14 mouse cellular contexts compared by ENCODE assay signal in genomic region chr11:106742388-106742841, GRCm38 (mm10). TPM values are rescaled to one million over a fixed set of nuclear protein-coding genes. Genes with fewer than 3 reads are reported as not detected.
DNase-seq lines count a peak whose midpoint lies in the region; ATAC-seq and TF ChIP-seq lines count a peak whose summit lies in the region.
"Had no signal": no experiment of that assay in that cellular context is flagged by ENCODE, and none has a peak within 500 bp of the region (broad histone marks: within the 10 kb centered on the region; RNA-seq: fewer than 3 reads in every experiment).

No protein-coding gene starts in this region.

- DNase-seq in forebrain, postnatal 0 days: peak; percentile 74
- no peak for DNase-seq in forebrain, embryonic 10.5 days (ENCODE audit: extremely low spot score, low spot score)
- DNase-seq in midbrain, embryonic 14.5 days: peak; percentile 78
- DNase-seq in midbrain, embryonic 10.5 days (ENCODE audit: low spot score): no peak
- peak; percentile 66 for DNase-seq in splenic B cell, adult 2 months (ENCODE audit: low read depth, low spot score)
- DNase-seq: cerebellum, adult 11-12 months; heart, postnatal 14 days had no signal

- 51% methylated on average over 6 of the region's 6 CpGs for WGBS in forebrain, postnatal 0 days
- 57% methylated on average over 6 of the region's 6 CpGs for WGBS in forebrain, embryonic 10.5 days
- 39% methylated on average over 6 of the region's 6 CpGs for WGBS in midbrain, embryonic 14.5 days
- 55% methylated on average over 6 of the region's 6 CpGs for WGBS in midbrain, embryonic 10.5 days
- WGBS in neural tube, embryonic 15.5 days: 48% methylated on average over 6 of the region's 6 CpGs
- 48% methylated on average over 6 of the region's 6 CpGs for WGBS in kidney, embryonic 16.5 days

- no peaks in the 10 kb centered on the region for H3K36me3 ChIP-seq in forebrain, postnatal 0 days (ENCODE audit: insufficient read depth)
- H3K36me3 ChIP-seq in forebrain, embryonic 10.5 days (replicated peaks): no peaks in the 10 kb centered on the region
- no peaks in the 10 kb centered on the region for H3K36me3 ChIP-seq in midbrain, embryonic 14.5 days (ENCODE audit: control insufficient read depth, insufficient read depth, low read length)
- no peaks in the 10 kb centered on the region for H3K36me3 ChIP-seq in midbrain, embryonic 10.5 days
- H3K36me3 ChIP-seq in splenic B cell, adult 2 months (ENCODE audit: control insufficient read depth, insufficient read depth, low read length, poor library complexity, severe bottlenecking): peaks cover 23% of the 10 kb centered on the region; the same call in 1 of the 2 replicates
- H3K36me3 ChIP-seq in neural tube, embryonic 15.5 days: no peaks in the 10 kb centered on the region
- H3K36me3 ChIP-seq in kidney, embryonic 16.5 days (ENCODE audit: insufficient read depth, low read length): no peaks in the 10 kb centered on the region
- H3K36me3 ChIP-seq: stomach, embryonic 15.5 days had no signal

- H3K9me3 ChIP-seq in forebrain, postnatal 0 days (ENCODE audit: low read length): no peaks in the 10 kb centered on the region
- peaks cover 3% of the 10 kb centered on the region for H3K9me3 ChIP-seq in forebrain, embryonic 10.5 days
- 0 out of 2 replicates have a peak, but pooled peaks cover 3% of the 10 kb centered on the region for H3K9me3 ChIP-seq in midbrain, embryonic 14.5 days (ENCODE audit: control insufficient read depth, low read length)
- H3K9me3 ChIP-seq in midbrain, embryonic 10.5 days (replicated peaks): peaks cover 3% of the 10 kb centered on the region; the same call in 1 of the 2 replicates
- H3K9me3 ChIP-seq in neural tube, embryonic 15.5 days (replicated peaks): no peaks in the 10 kb centered on the region
- H3K9me3 ChIP-seq in kidney, embryonic 16.5 days (ENCODE audit: low read length): peaks cover 2% of the 10 kb centered on the region; the same call in 1 of the 2 replicates
- H3K9me3 ChIP-seq: stomach, embryonic 15.5 days had no signal

- H3K9ac ChIP-seq in forebrain, postnatal 0 days: no peak overlapping the region
- no peak overlapping the region for H3K9ac ChIP-seq in midbrain, embryonic 14.5 days (replicated peaks; ENCODE audit: low read length)
- no peak overlapping the region for H3K9ac ChIP-seq in neural tube, embryonic 15.5 days (replicated peaks)
- no peak overlapping the region for H3K9ac ChIP-seq in kidney, embryonic 16.5 days (replicated peaks; ENCODE audit: low read length)
- H3K9ac ChIP-seq: stomach, embryonic 15.5 days had no signal

- H3K4me1 ChIP-seq in forebrain, postnatal 0 days (ENCODE audit: insufficient read depth): peaks cover 5% of the 10 kb centered on the region
- peaks cover 16% of the 10 kb centered on the region for H3K4me1 ChIP-seq in forebrain, embryonic 10.5 days
- H3K4me1 ChIP-seq in midbrain, embryonic 14.5 days (ENCODE audit: control insufficient read depth, insufficient read depth, low read length): peaks cover 5% of the 10 kb centered on the region
- H3K4me1 ChIP-seq in midbrain, embryonic 10.5 days: peaks cover 15% of the 10 kb centered on the region
- H3K4me1 ChIP-seq in neural tube, embryonic 15.5 days: peaks cover 8% of the 10 kb centered on the region
- peaks cover 3% of the 10 kb centered on the region; the same call in 1 of the 2 replicates for H3K4me1 ChIP-seq in kidney, embryonic 16.5 days (ENCODE audit: insufficient read depth, low read length)
- H3K4me1 ChIP-seq: stomach, embryonic 15.5 days had no signal

- no peak overlapping the region for H3K4me3 ChIP-seq in forebrain, postnatal 0 days (ENCODE audit: low read depth, low read length)
- H3K4me3 ChIP-seq in forebrain, embryonic 10.5 days: no peak overlapping the region
- H3K4me3 ChIP-seq in midbrain, embryonic 14.5 days (replicated peaks; ENCODE audit: low read depth, low read length): no peak overlapping the region
- H3K4me3 ChIP-seq in midbrain, embryonic 10.5 days: no peak overlapping the region
- H3K4me3 ChIP-seq in neural tube, embryonic 15.5 days (replicated peaks): no peak overlapping the region
- H3K4me3 ChIP-seq in kidney, embryonic 16.5 days (ENCODE audit: low read length): no peak overlapping the region
- H3K4me3 ChIP-seq: stomach, embryonic 15.5 days had no signal

- peak; percentile 73 for TF ChIP-seq CTCF in forebrain, postnatal 0 days (IDR thresholded peaks at IDR 0.05; ENCODE audit: low read depth)

- no peak overlapping the region for H3K4me2 ChIP-seq in forebrain, postnatal 0 days (ENCODE audit: low read depth)
- H3K4me2 ChIP-seq in midbrain, embryonic 14.5 days (ENCODE audit: low read length): no peak overlapping the region
- no peak overlapping the region for H3K4me2 ChIP-seq in neural tube, embryonic 15.5 days
- no peak overlapping the region for H3K4me2 ChIP-seq in kidney, embryonic 16.5 days (replicated peaks; ENCODE audit: low read depth, low read length)
- H3K4me2 ChIP-seq: stomach, embryonic 15.5 days had no signal

- H3K27me3 ChIP-seq in forebrain, postnatal 0 days (ENCODE audit: insufficient read depth, low read length): no peaks in the 10 kb centered on the region
- H3K27me3 ChIP-seq in forebrain, embryonic 10.5 days (ENCODE audit: poor library complexity, severe bottlenecking): no peaks in the 10 kb centered on the region
- no peaks in the 10 kb centered on the region for H3K27me3 ChIP-seq in midbrain, embryonic 14.5 days (ENCODE audit: control insufficient read depth, insufficient read depth, low read length)
- H3K27me3 ChIP-seq in midbrain, embryonic 10.5 days (ENCODE audit: low read depth, poor library complexity, severe bottlenecking): peaks cover 5% of the 10 kb centered on the region; the same call in 1 of the 2 replicates
- H3K27me3 ChIP-seq in splenic B cell, adult 2 months (ENCODE audit: control insufficient read depth, insufficient read depth, low read length, poor library complexity, severe bottlenecking): no peaks in the 10 kb centered on the region
- no peaks in the 10 kb centered on the region for H3K27me3 ChIP-seq in neural tube, embryonic 15.5 days (replicated peaks)
- no peaks in the 10 kb centered on the region for H3K27me3 ChIP-seq in kidney, embryonic 16.5 days (ENCODE audit: insufficient read depth, low read length)
- H3K27me3 ChIP-seq: stomach, embryonic 15.5 days had no signal

- ATAC-seq in forebrain, postnatal 0 days: 0 out of 2 replicates have a peak, but pooled peaks have one; percentile 38
- no peak for ATAC-seq in midbrain, embryonic 14.5 days (ENCODE audit: low FRiP score, low TSS enrichment)
- ATAC-seq in common myeloid progenitor, adult 5-6 weeks (replicated peaks; ENCODE audit: low read depth, poor library complexity, severe bottlenecking): peak; percentile 65
- no peak for ATAC-seq in neural tube, embryonic 15.5 days (ENCODE audit: low FRiP score)
- no peak for ATAC-seq in kidney, embryonic 16.5 days (ENCODE audit: low FRiP score, low TSS enrichment)
- ATAC-seq: forebrain, embryonic 16.5 days had no signal

- no peak overlapping the region for H3K27ac ChIP-seq in forebrain, postnatal 0 days (ENCODE audit: low read depth, low read length)
- no peak overlapping the region for H3K27ac ChIP-seq in forebrain, embryonic 10.5 days
- H3K27ac ChIP-seq in midbrain, embryonic 14.5 days (replicated peaks; ENCODE audit: low read depth, low read length): no peak overlapping the region
- H3K27ac ChIP-seq in midbrain, embryonic 10.5 days (replicated peaks): no peak overlapping the region
- no peak overlapping the region for H3K27ac ChIP-seq in neural tube, embryonic 15.5 days (replicated peaks)
- H3K27ac ChIP-seq in kidney, embryonic 16.5 days (ENCODE audit: low read length): no peak overlapping the region
- H3K27ac ChIP-seq: macrophage; stomach, embryonic 15.5 days had no signal

RNA-seq across cellular contexts. Expression of gene Pecam1, which starts 8.0 kb away (rescaled TPM):
- total RNA-seq in forebrain, postnatal 0 days (2014; rRNA removed): 14.4 and 22.4 TPM in 2 replicates
- 10.6 and 11.4 TPM in 2 replicates for polyA plus RNA-seq in forebrain, postnatal 0 days (2015; fragmentation: Nextera tagmentation; extraction: Ambion mirVana)
- polyA plus RNA-seq in forebrain, embryonic 10.5 days (2016; fragmentation: Nextera tagmentation; extraction: Ambion mirVana): 16.0 and 16.9 TPM in 2 replicates
- 9.7 and 14.8 TPM in 2 replicates for polyA plus RNA-seq in midbrain, embryonic 14.5 days (2014; fragmentation: Nextera tagmentation; extraction: Ambion mirVana)
- polyA plus RNA-seq in midbrain, embryonic 10.5 days (2016; fragmentation: Nextera tagmentation; extraction: Ambion mirVana): 15.3 and 17.2 TPM in 2 replicates
- 42.0 and 56.8 TPM in 2 replicates for total RNA-seq in common myeloid progenitor, adult 5-6 weeks (2017)
- polyA plus RNA-seq in neural tube, embryonic 15.5 days (2015; fragmentation: Nextera tagmentation; extraction: Ambion mirVana): 14.4 and 27.3 TPM in 2 replicates
- polyA plus RNA-seq in kidney, embryonic 16.5 days (2015; fragmentation: Nextera tagmentation; extraction: Ambion mirVana): 74.9 and 75.5 TPM in 2 replicates

RNA-seq across cellular contexts. Expression of gene Milr1, which starts 8.6 kb away (rescaled TPM):
- total RNA-seq in forebrain, postnatal 0 days (2014; rRNA removed): 1.5 TPM in 1 of 2 replicates, not detected in the other
- 0.55 and 1.0 TPM in 2 replicates for polyA plus RNA-seq in forebrain, postnatal 0 days (2015; fragmentation: Nextera tagmentation; extraction: Ambion mirVana)
- 0.81 and 1.00 TPM in 2 replicates for polyA plus RNA-seq in forebrain, embryonic 10.5 days (2016; fragmentation: Nextera tagmentation; extraction: Ambion mirVana)
- polyA plus RNA-seq in midbrain, embryonic 14.5 days (2014; fragmentation: Nextera tagmentation; extraction: Ambion mirVana): 0.20 and 1.4 TPM in 2 replicates
- polyA plus RNA-seq in midbrain, embryonic 10.5 days (2016; fragmentation: Nextera tagmentation; extraction: Ambion mirVana): 0.67 and 1.1 TPM in 2 replicates
- 54.7 and 67.1 TPM in 2 replicates for total RNA-seq in common myeloid progenitor, adult 5-6 weeks (2017)
- polyA plus RNA-seq in neural tube, embryonic 15.5 days (2015; fragmentation: Nextera tagmentation; extraction: Ambion mirVana): 0.46 and 3.5 TPM in 2 replicates
- 1.1 and 1.2 TPM in 2 replicates for polyA plus RNA-seq in kidney, embryonic 16.5 days (2015; fragmentation: Nextera tagmentation; extraction: Ambion mirVana)
- total RNA-seq: layer of hippocampus, postnatal 14 days had no signal

RNA-seq across cellular contexts. Expression of gene Polg2, which starts 36.9 kb away (rescaled TPM):
- 9.5 and 10.5 TPM in 2 replicates for total RNA-seq in forebrain, postnatal 0 days (2014; rRNA removed)
- 10.0 and 11.3 TPM in 2 replicates for polyA plus RNA-seq in forebrain, postnatal 0 days (2015; fragmentation: Nextera tagmentation; extraction: Ambion mirVana)
- polyA plus RNA-seq in forebrain, embryonic 10.5 days (2016; fragmentation: Nextera tagmentation; extraction: Ambion mirVana): 10.1 and 10.9 TPM in 2 replicates
- polyA plus RNA-seq in midbrain, embryonic 14.5 days (2014; fragmentation: Nextera tagmentation; extraction: Ambion mirVana): 9.4 and 9.5 TPM in 2 replicates
- 10.2 and 10.7 TPM in 2 replicates for polyA plus RNA-seq in midbrain, embryonic 10.5 days (2016; fragmentation: Nextera tagmentation; extraction: Ambion mirVana)
- total RNA-seq in common myeloid progenitor, adult 5-6 weeks (2017): 12.6 and 16.8 TPM in 2 replicates
- 9.1 and 11.5 TPM in 2 replicates for polyA plus RNA-seq in neural tube, embryonic 15.5 days (2015; fragmentation: Nextera tagmentation; extraction: Ambion mirVana)
- polyA plus RNA-seq in kidney, embryonic 16.5 days (2015; fragmentation: Nextera tagmentation; extraction: Ambion mirVana): 9.7 and 10.6 TPM in 2 replicates

RNA-seq across cellular contexts. Expression of gene Ddx5, which starts 46.6 kb away (rescaled TPM):
- 462 and 530 TPM in 2 replicates for total RNA-seq in forebrain, postnatal 0 days (2014; rRNA removed)
- polyA plus RNA-seq in forebrain, postnatal 0 days (2015; fragmentation: Nextera tagmentation; extraction: Ambion mirVana): 274 and 306 TPM in 2 replicates
- polyA plus RNA-seq in forebrain, embryonic 10.5 days (2016; fragmentation: Nextera tagmentation; extraction: Ambion mirVana): 311 and 330 TPM in 2 replicates
- polyA plus RNA-seq in midbrain, embryonic 14.5 days (2014; fragmentation: Nextera tagmentation; extraction: Ambion mirVana): 470 and 537 TPM in 2 replicates
- 295 and 331 TPM in 2 replicates for polyA plus RNA-seq in midbrain, embryonic 10.5 days (2016; fragmentation: Nextera tagmentation; extraction: Ambion mirVana)
- 1,468 and 1,558 TPM in 2 replicates for total RNA-seq in common myeloid progenitor, adult 5-6 weeks (2017)
- polyA plus RNA-seq in neural tube, embryonic 15.5 days (2015; fragmentation: Nextera tagmentation; extraction: Ambion mirVana): 337 and 338 TPM in 2 replicates
- 369 and 372 TPM in 2 replicates for polyA plus RNA-seq in kidney, embryonic 16.5 days (2015; fragmentation: Nextera tagmentation; extraction: Ambion mirVana)

RNA-seq across cellular contexts. Expression of gene Cep95, which starts 46.6 kb away (rescaled TPM):
- 13.8 and 15.8 TPM in 2 replicates for total RNA-seq in forebrain, postnatal 0 days (2014; rRNA removed)
- polyA plus RNA-seq in forebrain, postnatal 0 days (2015; fragmentation: Nextera tagmentation; extraction: Ambion mirVana): 4.7 and 6.9 TPM in 2 replicates
- polyA plus RNA-seq in forebrain, embryonic 10.5 days (2016; fragmentation: Nextera tagmentation; extraction: Ambion mirVana): 18.7 and 20.0 TPM in 2 replicates
- 13.9 and 14.4 TPM in 2 replicates for polyA plus RNA-seq in midbrain, embryonic 14.5 days (2014; fragmentation: Nextera tagmentation; extraction: Ambion mirVana)
- 18.0 and 19.1 TPM in 2 replicates for polyA plus RNA-seq in midbrain, embryonic 10.5 days (2016; fragmentation: Nextera tagmentation; extraction: Ambion mirVana)
- total RNA-seq in common myeloid progenitor, adult 5-6 weeks (2017): 17.6 and 17.7 TPM in 2 replicates
- 15.1 and 16.3 TPM in 2 replicates for polyA plus RNA-seq in neural tube, embryonic 15.5 days (2015; fragmentation: Nextera tagmentation; extraction: Ambion mirVana)
- 21.9 and 24.4 TPM in 2 replicates for polyA plus RNA-seq in kidney, embryonic 16.5 days (2015; fragmentation: Nextera tagmentation; extraction: Ambion mirVana)

Comparison
In these comparisons a context has a peak if more than half of its experiments do, and no peak if none do; other contexts are left out.
1. DNase-seq: peak in forebrain, postnatal 0 days (single experiment), midbrain, embryonic 14.5 days (single experiment) and splenic B cell, adult 2 months (single experiment); none in forebrain, embryonic 10.5 days (single experiment) and midbrain, embryonic 10.5 days (single experiment).
2. ATAC-seq: peak in forebrain, postnatal 0 days (single experiment) and common myeloid progenitor, adult 5-6 weeks (single experiment); none in midbrain, embryonic 14.5 days (single experiment), neural tube, embryonic 15.5 days (single experiment) and kidney, embryonic 16.5 days (single experiment).